Mouse (Mus musculus): Measurements from ENCODE around the gene Cirbp.

GRCm38 (mm10) chr10:80208248-80208647, 42.5 kb downstream of the Cirbp start:
- TF ChIP-seq CTCF (IDR thresholded peaks at IDR 0.05; ENCODE audit: low read depth) (no peak), EP300 (IDR thresholded peaks at IDR 0.05; ENCODE audit: low read depth) (no peak)

Measured in liver, embryonic 14.5 days (tissue).